Mouse (Mus musculus): ENCODE data around the gene Ucp3.

DNA sequence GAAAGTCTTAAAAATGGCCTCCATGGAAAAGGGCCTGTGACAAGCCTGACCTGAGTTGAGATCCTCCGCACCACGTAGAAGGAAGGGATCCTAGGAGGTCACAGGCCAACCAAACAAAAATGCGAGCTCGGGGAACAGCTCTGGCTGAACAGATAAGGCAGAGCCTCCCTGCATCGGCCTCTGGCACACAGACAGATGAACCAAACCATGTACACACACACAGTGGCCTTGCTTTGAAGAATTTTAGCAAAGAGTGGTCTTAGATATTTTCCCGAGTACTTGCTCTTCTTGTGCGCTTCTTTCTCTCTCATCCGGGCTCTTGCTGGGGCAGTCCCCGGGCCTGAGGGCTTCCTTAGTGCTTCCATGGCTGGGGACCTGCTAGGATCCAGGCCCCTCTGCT, 9.6 kb upstream of the Ucp3 start:
- no peak for TF ChIP-seq KAT2A (IDR thresholded peaks at IDR 0.05; ENCODE audit: insufficient replicate concordance, low read length)
- TF ChIP-seq CTCF (conservative IDR thresholded peaks at IDR 0.05 in 1 of 2, IDR thresholded peaks at IDR 0.05 in 1 of 2; ENCODE audit: low read depth in 2 of 2, low read length in 2 of 2): no peak
- TF ChIP-seq ETS1 (conservative IDR thresholded peaks at IDR 0.05; ENCODE audit: low read depth, low read length): no peak
- TF ChIP-seq TCF12 (IDR thresholded peaks at IDR 0.05; ENCODE audit: low read depth, low read length): no peak
- TF ChIP-seq MEF2A (IDR thresholded peaks at IDR 0.05; ENCODE audit: borderline replicate concordance, low read depth, low read length): no peak
- no peak for TF ChIP-seq RAD21 (IDR thresholded peaks at IDR 0.05; ENCODE audit: low read depth, low read length)
- TF ChIP-seq MAX (IDR thresholded peaks at IDR 0.05; ENCODE audit: low read length): no peak
- no peak for TF ChIP-seq SMC3 (IDR thresholded peaks at IDR 0.05; ENCODE audit: low read depth, low read length)
- no peak for TF ChIP-seq EP300 (IDR thresholded peaks at IDR 0.05; ENCODE audit: low read length)
- TF ChIP-seq POLR2A (IDR thresholded peaks at IDR 0.05; ENCODE audit: low read depth, low read length): no peak
- TF ChIP-seq POLR2AphosphoS2 (IDR thresholded peaks at IDR 0.05; ENCODE audit: low read depth, low read length): no peak
- no peak for TF ChIP-seq E2F4 (IDR thresholded peaks at IDR 0.05; ENCODE audit: insufficient replicate concordance, low read depth, low read length)
- no peak for TF ChIP-seq CHD2 (IDR thresholded peaks at IDR 0.05; ENCODE audit: low read length)
- TF ChIP-seq GABPA (IDR thresholded peaks at IDR 0.05; ENCODE audit: insufficient replicate concordance, low read depth, low read length): no peak
